Mouse (Mus musculus): ENCODE results near the gene Apob. TPM values are rescaled to one million over a fixed set of nuclear protein-coding genes. Genes with fewer than 3 reads are reported as not detected.

Gene Apob
- polyA plus RNA-seq, 1 experiment from 2014 or later = 132 TPM

- H3K27ac ChIP-seq (ENCODE audit: low read depth, low read length) = no peak overlapping the region
- no peak for ATAC-seq
- no peak overlapping the region for H3K4me2 ChIP-seq (replicated peaks; ENCODE audit: low read depth)
- TF ChIP-seq CTCF (IDR thresholded peaks at IDR 0.05; ENCODE audit: low read depth) = no peak
- H3K4me3 ChIP-seq (ENCODE audit: low read depth, low read length) = no peak overlapping the region
- no peaks in the 10 kb centered on the region for H3K27me3 ChIP-seq (replicated peaks; ENCODE audit: control insufficient read depth, insufficient read depth, low read length)
- no peaks in the 10 kb centered on the region for H3K9me3 ChIP-seq (ENCODE audit: control insufficient read depth)
- 77% methylated on average over 2 of the region's 2 CpGs for WGBS
- H3K4me1 ChIP-seq (replicated peaks; ENCODE audit: control insufficient read depth, insufficient read depth, low read length) = no peaks in the 10 kb centered on the region
- H3K9ac ChIP-seq (ENCODE audit: low read depth, low read length) = no peak overlapping the region
- H3K36me3 ChIP-seq (ENCODE audit: control insufficient read depth, insufficient read depth) = no peaks in the 10 kb centered on the region
These were observed 10.2 kb upstream of the Apob start for GRCm38 (mm10) chr12:7967221-7967620.

- Histone ChIP-seq H3K9me3 (ENCODE audit: control insufficient read depth) (no peaks in the 10 kb centered on the region), H3K4me2 (replicated peaks; ENCODE audit: low read depth) (no peak overlapping the region), H3K36me3 (ENCODE audit: control insufficient read depth, insufficient read depth) (no peaks in the 10 kb centered on the region), H3K4me3 (ENCODE audit: low read depth, low read length) (no peak overlapping the region), H3K4me1 (replicated peaks; ENCODE audit: control insufficient read depth, insufficient read depth, low read length) (no peaks in the 10 kb centered on the region), H3K9ac (ENCODE audit: low read depth, low read length) (no peak overlapping the region), H3K27ac (ENCODE audit: low read depth, low read length) (no peak overlapping the region), H3K27me3 (replicated peaks; ENCODE audit: control insufficient read depth, insufficient read depth, low read length) (no peaks in the 10 kb centered on the region)
- 0 out of 2 replicates have a peak, but pooled peaks have one; percentile 35 for ATAC-seq
- no peak for TF ChIP-seq CTCF (IDR thresholded peaks at IDR 0.05; ENCODE audit: low read depth)
- WGBS = 68% methylated on average over 2 of the region's 2 CpGs
These were observed 7.1 kb upstream of the Apob start for GRCm38 (mm10) chr12:7970301-7970700.

- Histone ChIP-seq H3K27ac (ENCODE audit: low read depth, low read length) (no peak overlapping the region), H3K4me2 (replicated peaks; ENCODE audit: low read depth) (no peak overlapping the region), H3K4me1 (replicated peaks; ENCODE audit: control insufficient read depth, insufficient read depth, low read length) (no peaks in the 10 kb centered on the region), H3K36me3 (ENCODE audit: control insufficient read depth, insufficient read depth) (no peaks in the 10 kb centered on the region), H3K27me3 (replicated peaks; ENCODE audit: control insufficient read depth, insufficient read depth, low read length) (no peaks in the 10 kb centered on the region), H3K4me3 (ENCODE audit: low read depth, low read length) (no peak overlapping the region), H3K9ac (ENCODE audit: low read depth, low read length) (no peak overlapping the region), H3K9me3 (ENCODE audit: control insufficient read depth) (no peaks in the 10 kb centered on the region)
- no peak for TF ChIP-seq CTCF (IDR thresholded peaks at IDR 0.05; ENCODE audit: low read depth)
- WGBS = 58% methylated on average over 3 of the region's 3 CpGs
- no peak for ATAC-seq
These were observed 6.6 kb upstream of the Apob start for GRCm38 (mm10) chr12:7970817-7971216.

GRCm38 (mm10) chr12:7971736-7972135 lies 5.7 kb upstream of the Apob start:
- Histone ChIP-seq H3K9ac (ENCODE audit: low read depth, low read length) (no peak overlapping the region), H3K27me3 (replicated peaks; ENCODE audit: control insufficient read depth, insufficient read depth, low read length) (no peaks in the 10 kb centered on the region), H3K4me2 (replicated peaks; ENCODE audit: low read depth) (no peak overlapping the region), H3K4me3 (ENCODE audit: low read depth, low read length) (no peak overlapping the region), H3K27ac (ENCODE audit: low read depth, low read length) (no peak overlapping the region), H3K4me1 (replicated peaks; ENCODE audit: control insufficient read depth, insufficient read depth, low read length) (no peaks in the 10 kb centered on the region), H3K36me3 (ENCODE audit: control insufficient read depth, insufficient read depth) (no peaks in the 10 kb centered on the region), H3K9me3 (ENCODE audit: control insufficient read depth) (no peaks in the 10 kb centered on the region)
- TF ChIP-seq CTCF (IDR thresholded peaks at IDR 0.05; ENCODE audit: low read depth) = no peak
- ATAC-seq = no peak
- 92% methylated on average over 2 of the region's 2 CpGs for WGBS

- no peak overlapping the region for H3K9ac ChIP-seq (ENCODE audit: low read depth, low read length)
- no peaks in the 10 kb centered on the region for H3K27me3 ChIP-seq (replicated peaks; ENCODE audit: control insufficient read depth, insufficient read depth, low read length)
- ATAC-seq = no peak
- no peaks in the 10 kb centered on the region for H3K36me3 ChIP-seq (ENCODE audit: control insufficient read depth, insufficient read depth)
- H3K27ac ChIP-seq (ENCODE audit: low read depth, low read length) = no peak overlapping the region
- H3K4me3 ChIP-seq (ENCODE audit: low read depth, low read length) = no peak overlapping the region
- TF ChIP-seq CTCF (IDR thresholded peaks at IDR 0.05; ENCODE audit: low read depth) = no peak
- 0 out of 2 replicates have a peak, but pooled peaks cover 2% of the 10 kb centered on the region for H3K4me1 ChIP-seq (replicated peaks; ENCODE audit: control insufficient read depth, insufficient read depth, low read length)
- no peak overlapping the region for H3K4me2 ChIP-seq (replicated peaks; ENCODE audit: low read depth)
- WGBS = 48% methylated on average over 5 of the region's 5 CpGs
- H3K9me3 ChIP-seq (ENCODE audit: control insufficient read depth) = no peaks in the 10 kb centered on the region
These were observed 3.6 kb upstream of the Apob start for GRCm38 (mm10) chr12:7973773-7974322.

- Histone ChIP-seq H3K4me3 (ENCODE audit: low read depth, low read length) (peak overlapping the region; percentile 63), H3K9ac (ENCODE audit: low read depth, low read length) (peak overlapping the region; percentile 84), H3K4me1 (replicated peaks; ENCODE audit: control insufficient read depth, insufficient read depth, low read length) (0 out of 2 replicates have a peak, but pooled peaks cover 2% of the 10 kb centered on the region), H3K27ac (ENCODE audit: low read depth, low read length) (peak overlapping the region; percentile 93), H3K9me3 (ENCODE audit: control insufficient read depth) (no peaks in the 10 kb centered on the region), H3K4me2 (replicated peaks; ENCODE audit: low read depth) (peak overlapping the region; percentile 62), H3K27me3 (replicated peaks; ENCODE audit: control insufficient read depth, insufficient read depth, low read length) (no peaks in the 10 kb centered on the region), H3K36me3 (ENCODE audit: control insufficient read depth, insufficient read depth) (peaks cover 28% of the 10 kb centered on the region)
- peak; percentile 84 for ATAC-seq
- TF ChIP-seq CTCF (IDR thresholded peaks at IDR 0.05; ENCODE audit: low read depth) = peak; percentile 98
- WGBS = 36% methylated on average over 13 of the region's 13 CpGs
These were observed 889 bp downstream of the Apob start for GRCm38 (mm10) chr12:7978190-7978884.

Data from intestine, postnatal 0 days (tissue).